Mouse (Mus musculus): ENCODE results near the gene Tmem59. TPM values are rescaled to one million over a fixed set of nuclear protein-coding genes. Genes with fewer than 3 reads are reported as not detected.

Gene Tmem59
- total and polyA plus RNA-seq, 3 experiments, result 50.7 to 71.8 (median 68.5) TPM

DNA sequence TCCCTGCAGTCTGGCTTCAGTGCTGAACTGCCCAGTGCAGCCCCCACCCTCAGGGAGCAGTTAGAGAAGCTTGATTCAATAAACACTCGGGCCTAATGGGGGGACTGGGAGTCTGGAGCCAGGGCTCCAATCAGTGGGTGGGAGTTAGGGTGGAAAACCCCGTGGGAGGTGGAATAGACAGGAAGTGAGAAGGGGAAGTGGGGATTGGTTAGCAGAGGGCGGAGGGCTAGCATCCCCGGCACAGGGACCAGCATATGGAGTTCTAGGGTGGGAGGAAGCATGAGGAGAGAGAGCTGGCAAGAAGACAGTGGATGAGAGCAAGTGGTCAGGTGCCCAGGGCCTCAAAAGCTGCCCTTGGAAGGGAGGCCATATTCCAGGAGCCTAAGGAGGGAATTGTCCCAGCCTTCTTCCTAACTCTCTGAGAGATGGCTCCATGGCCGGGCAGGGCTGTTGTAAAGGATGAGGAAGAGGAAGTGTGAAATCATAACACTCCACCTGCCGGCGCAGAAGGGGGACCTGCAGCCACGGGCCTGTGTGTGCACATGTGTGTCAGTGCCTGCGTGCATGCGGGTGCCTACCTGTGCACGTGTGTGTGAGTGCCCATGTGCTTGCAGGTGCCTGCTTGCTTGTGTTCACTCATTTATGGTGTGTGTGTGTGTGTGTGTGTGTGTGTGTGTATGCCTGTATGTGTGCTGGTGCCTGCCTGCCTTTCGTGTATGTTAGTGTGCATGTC, 35.2 kb downstream of the Tmem59 start:
- Histone ChIP-seq H3K4me2 (ENCODE audit: insufficient read depth, low read depth, poor library complexity, severe bottlenecking) (no peak overlapping the region), H3K4me1 (ENCODE audit: control insufficient read depth in 1 of 2, insufficient read depth in 2 of 2) (peaks cover 8 to 16% of the 10 kb centered on the region in 2 experiments), H3K27ac (ENCODE audit: insufficient read depth, low read depth) (no peak overlapping the region), H3K4me3 (replicated peaks in 1 of 3; ENCODE audit: low read depth in 2 of 3, low read length in 2 of 3, poor library complexity in 1 of 3) (peak overlapping the region in 1 of 3 experiments; percentile 29), H3K9ac (ENCODE audit: insufficient read depth, low read depth) (no peak overlapping the region), H3K36me3 (replicated peaks in 1 of 2; ENCODE audit: control insufficient read depth in 1 of 2, insufficient read depth in 1 of 2, low read length in 1 of 2) (peaks cover 5 to 22% of the 10 kb centered on the region in 2 experiments), H3K79me2 (replicated peaks; ENCODE audit: control insufficient read depth, extremely low read depth, insufficient read depth, poor library complexity, severe bottlenecking) (no peaks in the 10 kb centered on the region), H3K27me3 (replicated peaks) (no peaks in the 10 kb centered on the region), H3K9me3 (replicated peaks; ENCODE audit: low read length) (no peaks in the 10 kb centered on the region)
- TF ChIP-seq RCOR1 (conservative IDR thresholded peaks at IDR 0.05; ENCODE audit: low read depth, low read length) (no peak), UBTF (IDR thresholded peaks at IDR 0.05; ENCODE audit: low read depth, low read length) (no peak), E2F4 (IDR thresholded peaks at IDR 0.05; ENCODE audit: insufficient replicate concordance, low read depth, low read length) (no peak), TBP (conservative IDR thresholded peaks at IDR 0.05; ENCODE audit: low read depth, low read length) (no peak), BHLHE40 (IDR thresholded peaks at IDR 0.05; ENCODE audit: low read depth, low read length) (peak; percentile 52; the same call in 1 of the 2 replicates), SMC3 (IDR thresholded peaks at IDR 0.05; ENCODE audit: low read depth, low read length) (peak; percentile 20; the same call in 1 of the 2 replicates), CTCF (conservative IDR thresholded peaks at IDR 0.05 in 1 of 2, IDR thresholded peaks at IDR 0.05 in 1 of 2; ENCODE audit: low read depth in 2 of 2, low read length in 2 of 2) (peak in 1 of 2 experiments; percentile 29; a peak in 1 of 4 replicates), RAD21 (IDR thresholded peaks at IDR 0.05; ENCODE audit: low read depth, low read length) (no peak), MAFK (IDR thresholded peaks at IDR 0.05; ENCODE audit: insufficient replicate concordance, low read length) (no peak), NRF1 (IDR thresholded peaks at IDR 0.05; ENCODE audit: low read depth, low read length) (no peak), KAT2A (IDR thresholded peaks at IDR 0.05; ENCODE audit: insufficient replicate concordance, low read length) (no peak), ZNF384 (IDR thresholded peaks at IDR 0.05; ENCODE audit: low read depth, low read length) (no peak), ZMIZ1 (IDR thresholded peaks at IDR 0.05; ENCODE audit: low read depth, low read length) (no peak), TCF12 (IDR thresholded peaks at IDR 0.05; ENCODE audit: low read depth, low read length) (no peak), ZC3H11A (IDR thresholded peaks at IDR 0.05; ENCODE audit: low read depth, low read length) (no peak), MYC (IDR thresholded peaks at IDR 0.05; ENCODE audit: low read depth, low read length) (no peak)
- dilution Hi-C loops (cut with MboI; ENCODE audit: extremely low pct_ligation_motif_present, extremely low pct_unique_long_range_greater_than_20kb, low sequenced_read_pairs) (no loop called here), in situ Hi-C loops (cut with MboI; ENCODE audit: low pct_ligation_motif_present, low pct_unique_long_range_greater_than_20kb, low sequenced_read_pairs) (no loop called here)
- peak; percentile 29 for DNase-seq (ENCODE audit: extremely low read depth)

DNA sequence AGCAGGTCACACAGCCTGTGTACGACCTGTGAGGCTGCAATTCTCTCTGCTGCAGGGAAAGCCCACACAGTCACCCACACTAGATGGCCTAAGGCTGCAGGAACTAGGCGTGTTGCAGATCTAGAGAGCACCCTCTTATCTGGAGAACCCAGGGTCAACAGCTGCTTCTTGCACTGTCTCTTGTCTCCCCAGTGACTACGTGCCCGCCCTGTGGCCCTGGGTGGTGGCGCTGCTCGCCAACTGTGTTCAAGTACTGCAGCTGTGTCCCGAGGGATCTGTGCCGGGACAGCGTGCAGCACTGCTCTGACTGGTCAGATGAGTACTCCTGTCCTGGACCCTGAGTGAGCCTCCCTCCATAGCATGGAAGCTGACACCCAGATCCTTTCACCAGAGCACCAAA, 39.4 kb downstream of the Tmem59 start:
- Histone ChIP-seq H3K79me2 (replicated peaks; ENCODE audit: control insufficient read depth, extremely low read depth, insufficient read depth, poor library complexity, severe bottlenecking) (no peaks in the 10 kb centered on the region), H3K9ac (ENCODE audit: insufficient read depth, low read depth) (no peak overlapping the region), H3K27me3 (replicated peaks) (no peaks in the 10 kb centered on the region), H3K4me3 (replicated peaks in 1 of 3; ENCODE audit: low read depth in 2 of 3, low read length in 2 of 3, poor library complexity in 1 of 3) (no peak overlapping the region), H3K9me3 (replicated peaks; ENCODE audit: low read length) (no peaks in the 10 kb centered on the region), H3K4me1 (ENCODE audit: control insufficient read depth in 1 of 2, insufficient read depth in 2 of 2) (peaks cover 8 to 16% of the 10 kb centered on the region in 2 experiments), H3K36me3 (replicated peaks in 1 of 2; ENCODE audit: control insufficient read depth in 1 of 2, insufficient read depth in 1 of 2, low read length in 1 of 2) (peaks cover 0 to 9% of the 10 kb centered on the region in 2 experiments), H3K27ac (ENCODE audit: insufficient read depth, low read depth) (no peak overlapping the region), H3K4me2 (ENCODE audit: insufficient read depth, low read depth, poor library complexity, severe bottlenecking) (no peak overlapping the region)
- dilution Hi-C loops (cut with MboI; ENCODE audit: extremely low pct_ligation_motif_present, extremely low pct_unique_long_range_greater_than_20kb, low sequenced_read_pairs), result no loop called here
- no peak for DNase-seq (ENCODE audit: extremely low read depth)
- TF ChIP-seq JUN (IDR thresholded peaks at IDR 0.05; ENCODE audit: insufficient read depth, low read depth, low read length), result no peak
- TF ChIP-seq GABPA (IDR thresholded peaks at IDR 0.05; ENCODE audit: insufficient replicate concordance, low read depth, low read length), result no peak
- peak in 1 of 2 experiments; percentile 12; a peak in 1 of 4 replicates for TF ChIP-seq CTCF (conservative IDR thresholded peaks at IDR 0.05 in 1 of 2, IDR thresholded peaks at IDR 0.05 in 1 of 2; ENCODE audit: low read depth in 2 of 2, low read length in 2 of 2)
- TF ChIP-seq TCF12 (IDR thresholded peaks at IDR 0.05; ENCODE audit: low read depth, low read length), result no peak
- TF ChIP-seq ELF1 (IDR thresholded peaks at IDR 0.05; ENCODE audit: low read depth, low read length), result no peak
- in situ Hi-C loops (cut with MboI; ENCODE audit: low pct_ligation_motif_present, low pct_unique_long_range_greater_than_20kb, low sequenced_read_pairs), result no loop called here
